Mouse (Mus musculus): ENCODE data around the gene Igfbp3.

GRCm38 (mm10) chr11:7228107-7228506 lies 14.4 kb upstream of the Igfbp3 start:
- TF ChIP-seq CTCF (IDR thresholded peaks at IDR 0.05; ENCODE audit: borderline replicate concordance, insufficient read depth, low read depth, low read length) (no peak), POLR2A (IDR thresholded peaks at IDR 0.05; ENCODE audit: borderline replicate concordance, insufficient read depth, low read length) (no peak)
